Mouse (Mus musculus): ENCODE data around the gene Trim3.
A peak's percentile ranks its signal among the peaks of the same experiment; 100 is the strongest.

The Trim3 gene

GRCm38 (mm10) chr7:105633127-105633800 lies at the start of gene Trim3:
Gene Trim3 (minus strand): TSS chr7:105633571.
- DNase-seq, result peak; percentile 89

GRCm38 (mm10) chr7:105650639-105651435 lies 17.5 kb upstream of the Trim3 start, which contains the start of gene Dnhd1:
Gene Dnhd1 (plus strand): TSS chr7:105650827.
- peak; percentile 92 for DNase-seq

GRCm38 (mm10) chr7:105641936-105642335 lies 8.6 kb upstream of the Trim3 start:
- DNase-seq, result no peak

GRCm38 (mm10) chr7:105640894-105641255 lies 7.5 kb upstream of the Trim3 start:
- peak; percentile 34 for DNase-seq

- peak; percentile 98 for DNase-seq
Observed at GRCm38 (mm10) chr7:105640233-105640893, 7.0 kb upstream of the Trim3 start, which contains the start of the genes Arfip2 and Gm45799. Gene Arfip2 (minus strand): TSS chr7:105640416. Gene Gm45799 (plus strand): TSS chr7:105640552.

GRCm38 (mm10) chr7:105639756-105640155 lies 6.4 kb upstream of the Trim3 start, which contains the start of gene Timm10b:
Gene Timm10b (plus strand): TSS chr7:105640056.
- no peak for DNase-seq

GRCm38 (mm10) chr7:105639304-105639703 lies 5.9 kb upstream of the Trim3 start:
- DNase-seq, result no peak

- DNase-seq, result no peak
Observed at GRCm38 (mm10) chr7:105638776-105639175, 5.4 kb upstream of the Trim3 start.

GRCm38 (mm10) chr7:105635726-105636125 lies 2.4 kb upstream of the Trim3 start:
- no peak for DNase-seq

GRCm38 (mm10) chr7:105634272-105634920 lies 1.0 kb upstream of the Trim3 start:
- DNase-seq, result no peak

- DNase-seq, result no peak
Observed at GRCm38 (mm10) chr7:105633801-105634135, 397 bp upstream of the Trim3 start.

GRCm38 (mm10) chr7:105632551-105632972 lies 809 bp downstream of the Trim3 start:
- no peak for DNase-seq

- peak; percentile 70 for DNase-seq
Observed at GRCm38 (mm10) chr7:105628633-105629032, 4.7 kb downstream of the Trim3 start.

GRCm38 (mm10) chr7:105625397-105625796 lies 8.0 kb downstream of the Trim3 start:
- DNase-seq, result peak; percentile 30

GRCm38 (mm10) chr7:105621646-105622292 lies 11.6 kb downstream of the Trim3 start:
- no peak for DNase-seq

- DNase-seq, result no peak
Observed at GRCm38 (mm10) chr7:105621053-105621452, 12.3 kb downstream of the Trim3 start.

- no peak for DNase-seq
Observed at GRCm38 (mm10) chr7:105619701-105620100, 13.7 kb downstream of the Trim3 start.

GRCm38 (mm10) chr7:105617810-105618209 lies 15.6 kb downstream of the Trim3 start:
- DNase-seq, result no peak

GRCm38 (mm10) chr7:105616561-105616960 lies 16.8 kb downstream of the Trim3 start:
- no peak for DNase-seq

- no peak for DNase-seq
Observed at GRCm38 (mm10) chr7:105615720-105616119, 17.7 kb downstream of the Trim3 start.

- DNase-seq, result peak; percentile 27
Observed at GRCm38 (mm10) chr7:105614400-105614799, 19.0 kb downstream of the Trim3 start.

GRCm38 (mm10) chr7:105611767-105612166 lies 21.6 kb downstream of the Trim3 start:
- DNase-seq, result no peak

Data from kidney, adult 11 months (tissue).